Mouse (Mus musculus): Measurements from ENCODE around the gene Tldc1.

The Tldc1 gene

DNA sequence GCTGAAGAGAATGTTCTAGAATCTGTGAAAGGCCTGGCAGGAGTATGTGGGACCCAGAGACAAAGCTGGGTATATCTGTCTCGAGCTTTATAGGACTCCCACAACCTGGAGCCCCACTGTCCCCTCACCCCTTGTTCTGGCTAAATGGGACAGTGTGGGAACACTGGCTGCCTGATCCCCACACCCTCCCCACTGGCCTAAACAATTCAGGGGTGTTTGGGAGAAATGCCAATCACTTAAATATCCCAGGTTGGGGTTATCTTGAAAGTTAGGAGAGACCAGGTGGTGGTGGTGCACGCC is 20.7 kb upstream of the Tldc1 start:
- no peak for DNase-seq

DNA sequence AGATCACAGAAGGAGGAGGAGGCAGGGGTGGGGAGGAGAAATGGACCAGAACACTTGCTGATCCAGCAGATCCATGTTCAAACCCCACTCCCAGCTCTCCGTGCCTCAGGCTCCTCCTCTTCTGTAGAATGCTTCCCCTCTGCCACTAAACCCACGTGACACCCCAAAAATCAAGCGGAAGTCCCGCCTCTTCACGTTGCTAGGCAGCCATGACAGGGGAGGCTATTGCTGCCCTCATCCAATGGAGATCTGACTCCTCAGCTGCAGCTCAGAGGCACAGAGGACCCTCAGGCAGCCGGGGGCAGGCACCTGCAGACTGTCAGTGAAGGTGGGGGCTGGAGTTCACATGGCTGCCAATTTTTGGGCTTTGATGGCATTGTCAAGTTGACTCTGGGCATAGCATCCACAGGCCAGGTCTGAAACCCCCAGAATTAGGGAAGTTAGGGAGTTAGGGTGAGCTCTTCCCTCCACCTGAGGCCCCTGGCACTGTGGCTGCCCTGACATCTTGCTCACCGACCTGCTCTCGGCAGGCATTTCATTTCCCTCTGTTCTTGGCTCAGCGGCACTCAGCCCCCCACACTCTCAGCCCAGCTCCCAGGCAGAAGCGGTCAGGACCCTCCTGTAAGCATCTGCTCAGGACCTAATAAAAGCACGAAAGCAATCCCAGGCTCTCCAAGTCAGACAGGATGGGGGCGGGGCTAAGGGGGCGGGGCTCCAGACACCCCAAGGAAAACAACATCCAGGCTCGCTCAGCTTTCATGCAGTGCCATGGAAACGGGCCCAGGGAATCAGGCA is 20.2 kb upstream of the Tldc1 start:
- peak; percentile 64 to 80 for DNase-seq

DNA sequence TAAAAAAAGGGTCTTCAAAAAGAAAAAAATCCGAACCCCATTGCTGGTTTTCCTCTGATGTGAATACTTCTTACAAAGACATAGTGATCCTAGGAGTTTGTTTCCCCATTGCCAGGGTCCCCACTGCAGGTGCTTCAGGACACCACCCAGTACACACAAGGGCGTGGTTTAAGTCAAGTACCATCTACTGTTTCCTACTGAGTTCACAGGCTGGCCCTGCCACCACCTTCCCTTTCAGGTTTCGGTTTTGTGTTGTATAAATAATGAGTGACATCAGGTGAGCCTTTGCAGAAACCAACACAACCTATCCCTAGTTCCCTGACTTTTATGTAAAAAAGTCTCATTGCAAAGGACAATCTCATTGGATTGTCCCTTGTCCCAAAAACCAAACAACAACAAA is 17.4 kb upstream of the Tldc1 start:
- no peak for DNase-seq

DNA sequence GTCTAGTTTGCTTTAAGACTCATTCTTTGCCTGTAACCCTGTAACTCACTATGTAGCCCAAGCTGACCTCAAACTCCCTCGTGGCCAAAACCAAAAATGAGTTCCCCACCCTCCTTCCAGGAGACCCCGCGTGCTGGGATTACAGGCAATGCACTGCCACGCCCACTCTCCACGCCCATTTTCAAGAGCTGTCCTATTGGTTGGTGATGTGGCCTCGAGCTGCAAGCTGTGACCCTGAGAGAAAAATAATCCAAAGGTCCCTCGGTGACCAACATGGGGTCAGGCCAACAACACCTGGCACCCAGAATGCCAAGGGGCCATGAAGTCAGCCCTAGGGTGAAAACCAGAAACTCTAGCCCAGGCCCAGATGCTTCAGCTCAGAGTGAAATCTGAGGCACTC is 16.5 kb upstream of the Tldc1 start:
- DNase-seq, result no peak

DNA sequence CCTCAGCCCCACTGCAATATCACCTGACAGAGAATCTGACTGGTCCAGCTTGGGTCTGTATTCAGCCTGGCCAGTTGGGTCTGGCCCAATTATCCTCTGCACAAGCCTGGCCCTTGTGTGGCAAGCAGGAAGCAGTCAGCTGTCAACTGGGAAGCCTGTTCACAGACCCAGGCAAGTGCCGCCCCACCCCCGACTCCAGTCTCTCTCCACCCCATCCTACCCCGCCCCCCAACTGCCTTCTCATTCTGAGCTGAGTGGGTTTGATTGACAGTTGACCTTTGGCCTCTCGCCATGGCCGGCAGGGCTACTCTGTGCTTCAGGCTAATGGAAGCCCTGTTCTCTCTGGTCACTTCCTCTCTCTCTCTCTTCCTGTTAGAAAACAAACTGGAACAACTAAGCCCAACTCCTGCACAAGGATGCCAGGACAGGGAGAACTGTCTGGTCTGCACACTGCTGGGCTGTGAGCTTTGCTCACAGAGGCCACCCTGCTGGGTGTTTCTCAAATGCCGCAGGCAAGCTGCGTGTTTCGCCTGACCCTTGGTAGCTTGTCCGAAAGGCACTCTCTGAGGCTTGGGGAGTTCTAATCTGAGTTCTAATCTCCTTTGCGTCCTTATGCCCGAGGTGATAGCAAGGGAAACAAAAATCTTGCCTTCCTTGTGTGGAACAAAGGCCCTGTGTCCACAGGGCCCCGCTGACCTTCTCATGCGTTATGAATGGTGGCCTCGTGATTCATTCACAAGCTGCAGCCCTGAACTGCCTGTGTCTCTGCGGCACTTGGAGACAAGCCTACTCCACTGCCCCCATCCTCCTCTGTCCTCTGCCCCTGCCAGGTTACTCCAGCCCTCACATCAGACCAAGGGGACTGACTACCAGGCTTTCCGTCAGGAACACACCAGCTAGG is 13.8 kb upstream of the Tldc1 start:
- peak; percentile 76 to 89 for DNase-seq

DNA sequence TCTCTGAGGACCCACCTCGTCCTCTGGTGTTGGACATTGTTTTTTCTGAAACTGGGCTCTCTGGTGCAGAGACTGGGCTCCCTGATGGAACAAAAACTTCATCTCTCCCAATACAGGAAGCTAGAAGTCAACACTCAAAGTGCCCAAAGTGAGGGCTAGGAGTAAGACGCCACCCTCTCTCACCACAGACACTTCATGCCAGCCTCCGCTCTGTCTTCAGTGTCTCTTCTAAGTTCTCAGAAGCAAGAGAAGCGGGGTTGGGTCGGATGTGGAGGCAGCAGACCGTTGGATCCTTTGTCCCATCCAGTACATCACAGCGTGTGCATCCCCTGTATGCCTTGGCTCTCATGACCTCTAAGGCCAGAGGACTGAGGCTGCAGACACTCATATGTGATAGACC is 11.4 kb upstream of the Tldc1 start:
- no peak for DNase-seq

DNA sequence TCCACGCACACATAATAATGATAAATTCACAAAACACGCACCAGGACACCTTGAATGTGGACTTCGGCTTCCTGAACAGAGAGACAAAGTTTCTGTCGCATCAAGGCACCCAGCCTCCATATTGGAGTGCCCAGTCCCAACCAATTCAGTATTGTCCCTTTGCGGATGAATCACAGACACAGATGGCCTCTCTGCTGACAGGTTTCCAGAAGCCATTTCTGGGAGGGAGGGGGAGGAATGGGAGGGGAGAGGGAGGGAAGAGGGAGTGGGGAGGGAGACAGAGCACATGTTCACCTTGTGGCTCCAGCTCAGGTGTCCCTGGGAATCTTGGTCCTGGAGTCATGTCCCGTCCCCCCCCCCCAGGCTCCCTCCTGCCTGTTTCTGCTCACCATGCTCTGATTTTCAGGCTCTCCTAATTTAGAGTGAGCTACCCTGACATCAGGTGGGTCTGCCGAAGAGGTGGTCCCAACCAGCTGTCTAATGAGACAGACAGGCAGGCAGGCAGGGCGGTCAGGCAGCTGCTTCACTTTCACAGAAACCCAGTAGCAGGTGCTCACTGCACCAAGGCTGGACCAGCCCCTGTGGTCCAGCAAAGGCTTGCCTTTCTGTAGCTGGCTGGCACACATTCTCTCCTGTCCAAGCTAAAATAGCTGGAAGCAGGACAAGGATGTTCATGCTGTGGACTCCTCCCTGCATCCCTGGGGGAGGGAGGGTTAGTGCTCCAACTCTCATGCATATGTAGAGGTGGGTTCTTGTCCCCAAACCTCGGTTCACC is 10.6 kb upstream of the Tldc1 start:
- peak in 1 of 2 experiments; percentile 51 for DNase-seq

DNA sequence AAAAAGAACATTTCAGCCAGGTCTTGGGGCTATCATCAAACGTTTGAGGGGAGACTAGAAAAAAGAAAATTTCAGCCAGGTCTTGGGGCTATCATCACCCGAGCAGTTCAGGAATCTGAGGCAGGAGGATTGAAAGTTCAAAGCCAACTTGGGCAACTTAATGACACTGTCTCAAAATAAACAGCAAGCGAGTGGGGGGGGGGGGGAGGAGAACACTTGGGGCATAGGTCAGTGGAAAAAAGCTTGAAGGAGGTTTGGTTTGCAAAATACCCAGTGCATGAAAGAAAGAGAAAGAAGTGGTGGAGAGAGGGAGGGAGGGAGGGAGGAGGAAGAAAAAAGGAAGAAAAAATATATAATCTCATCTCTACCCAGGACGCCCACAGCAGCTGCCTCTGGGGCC is 9.1 kb upstream of the Tldc1 start:
- no peak for DNase-seq

DNA sequence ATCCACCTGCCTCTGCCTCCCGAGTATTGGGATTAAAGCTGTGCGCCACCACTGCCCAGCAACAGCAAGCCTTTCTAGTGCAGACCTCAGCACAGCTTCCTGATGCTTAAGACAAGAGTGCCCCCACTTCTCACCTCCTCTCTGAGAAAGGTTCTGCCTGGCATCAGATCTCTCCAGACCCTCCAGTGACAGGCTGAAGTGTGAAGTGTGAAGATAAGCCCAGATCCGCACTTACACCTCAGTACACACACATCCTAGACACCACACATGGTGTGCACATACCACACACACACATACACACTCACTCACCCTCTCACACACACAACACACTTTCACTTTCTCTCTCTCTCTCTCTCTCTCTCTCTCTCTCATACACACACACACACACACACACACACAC is 8.7 kb upstream of the Tldc1 start:
- DNase-seq, result no peak

DNA sequence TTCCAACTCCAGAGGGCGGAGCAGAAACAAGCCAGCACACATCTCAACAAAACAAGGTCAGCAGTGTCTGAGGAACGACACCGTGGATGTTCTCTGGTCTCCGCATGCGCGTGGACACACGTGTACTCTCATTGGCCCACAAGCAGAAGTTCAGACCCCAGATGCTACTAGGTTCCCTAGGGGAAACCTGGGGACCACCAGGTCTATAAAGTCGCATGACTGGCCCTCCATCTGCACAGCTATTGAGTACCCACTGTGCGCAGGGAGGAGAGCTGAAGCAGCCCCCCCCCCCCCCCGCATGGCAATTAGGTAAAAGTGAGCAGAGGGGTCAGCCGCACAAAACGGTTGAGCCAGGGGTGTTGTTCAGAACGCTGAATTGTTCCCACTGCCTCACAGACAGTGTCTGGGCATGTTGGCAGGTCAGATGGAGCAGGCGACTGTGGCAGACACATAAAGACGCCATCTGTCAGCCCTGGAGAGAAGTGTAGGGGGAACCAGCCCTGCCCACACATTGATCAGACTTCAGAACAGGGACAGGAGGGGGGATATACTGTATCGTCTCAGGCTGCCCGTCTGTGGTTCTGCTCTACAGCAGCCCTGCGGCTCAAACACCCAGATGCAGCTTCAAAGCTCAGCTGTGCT is 7.7 kb upstream of the Tldc1 start:
- DNase-seq, result no peak

DNA sequence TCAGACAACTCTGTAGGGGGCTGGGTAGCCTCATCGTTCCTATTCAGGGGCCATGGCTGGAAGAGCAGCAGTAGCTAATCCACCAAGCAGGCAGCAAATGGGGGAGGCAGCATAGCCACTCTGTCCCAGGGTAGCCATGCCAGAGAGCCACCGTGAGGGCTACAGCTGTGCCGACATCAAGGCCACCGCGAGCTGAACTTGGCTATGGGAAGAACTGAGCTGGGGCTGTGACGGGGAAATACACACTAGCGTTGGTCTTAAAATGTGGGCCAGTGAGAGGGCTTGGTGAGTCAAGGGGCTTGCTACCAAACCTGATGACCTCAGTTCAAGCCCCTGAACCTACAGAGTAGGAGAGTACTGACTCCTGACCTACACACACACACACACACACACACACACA is 6.5 kb upstream of the Tldc1 start:
- no peak for DNase-seq

DNA sequence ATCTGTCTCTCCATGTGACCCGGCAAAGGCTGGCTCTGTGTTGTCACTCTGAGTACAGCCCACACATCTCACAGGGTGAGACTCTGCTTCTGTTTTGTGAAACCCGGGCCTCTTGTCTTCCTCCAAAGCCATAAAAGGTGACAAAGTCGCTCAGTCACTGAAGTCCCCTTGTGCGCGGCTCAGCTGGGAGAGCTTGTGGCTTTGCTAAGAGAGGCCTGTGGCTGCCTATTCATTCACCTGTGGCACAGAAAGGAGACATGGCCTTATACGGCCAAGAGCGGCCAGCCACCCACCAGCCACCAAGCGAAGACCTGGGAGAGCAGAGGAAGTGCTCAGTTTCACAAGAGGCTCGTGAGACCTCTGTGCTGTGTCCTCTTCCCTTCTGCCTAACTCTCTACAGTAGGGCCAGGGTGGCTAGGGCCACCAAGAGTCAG is 5.9 kb upstream of the Tldc1 start:
- no peak for DNase-seq

DNA sequence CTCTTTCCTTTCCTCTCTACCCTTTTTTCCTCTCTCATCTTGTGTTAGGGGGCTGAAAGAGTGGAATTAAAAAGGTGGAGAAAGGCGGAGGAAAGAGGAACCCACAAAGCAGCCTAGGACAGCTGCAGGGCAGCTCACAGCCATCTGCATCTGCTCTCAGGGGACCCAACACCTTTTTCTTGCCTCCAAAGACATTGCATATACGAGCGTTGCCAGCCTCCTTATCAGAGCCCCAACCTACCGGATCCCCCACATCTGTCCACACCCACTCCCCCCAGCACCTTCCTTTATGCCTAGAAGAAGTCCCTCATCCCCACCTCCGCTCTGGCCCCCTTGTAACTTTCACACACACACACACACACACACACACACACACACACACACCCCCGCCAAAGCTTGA is 5.4 kb upstream of the Tldc1 start:
- no peak for DNase-seq

DNA sequence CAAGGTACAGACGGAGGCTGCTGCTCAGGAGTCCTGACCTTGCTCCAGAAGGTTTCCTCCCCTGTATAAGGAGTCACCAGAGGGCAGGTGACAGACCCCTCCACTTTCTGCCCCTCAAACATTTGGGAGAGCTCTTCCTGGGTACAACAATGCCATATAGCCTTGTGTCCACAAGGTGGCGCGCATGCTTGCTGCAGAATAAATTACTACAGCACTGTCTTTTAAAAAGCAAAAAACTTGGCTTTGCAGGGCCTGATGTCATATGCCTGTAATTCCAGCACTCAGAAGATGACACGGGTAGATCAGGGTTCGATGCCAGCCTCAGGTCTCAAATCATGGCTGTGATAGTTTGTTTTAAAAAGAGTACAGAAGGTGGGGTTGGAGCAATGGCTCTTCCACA is 4.5 kb upstream of the Tldc1 start:
- DNase-seq, result peak; percentile 83 to 85

DNA sequence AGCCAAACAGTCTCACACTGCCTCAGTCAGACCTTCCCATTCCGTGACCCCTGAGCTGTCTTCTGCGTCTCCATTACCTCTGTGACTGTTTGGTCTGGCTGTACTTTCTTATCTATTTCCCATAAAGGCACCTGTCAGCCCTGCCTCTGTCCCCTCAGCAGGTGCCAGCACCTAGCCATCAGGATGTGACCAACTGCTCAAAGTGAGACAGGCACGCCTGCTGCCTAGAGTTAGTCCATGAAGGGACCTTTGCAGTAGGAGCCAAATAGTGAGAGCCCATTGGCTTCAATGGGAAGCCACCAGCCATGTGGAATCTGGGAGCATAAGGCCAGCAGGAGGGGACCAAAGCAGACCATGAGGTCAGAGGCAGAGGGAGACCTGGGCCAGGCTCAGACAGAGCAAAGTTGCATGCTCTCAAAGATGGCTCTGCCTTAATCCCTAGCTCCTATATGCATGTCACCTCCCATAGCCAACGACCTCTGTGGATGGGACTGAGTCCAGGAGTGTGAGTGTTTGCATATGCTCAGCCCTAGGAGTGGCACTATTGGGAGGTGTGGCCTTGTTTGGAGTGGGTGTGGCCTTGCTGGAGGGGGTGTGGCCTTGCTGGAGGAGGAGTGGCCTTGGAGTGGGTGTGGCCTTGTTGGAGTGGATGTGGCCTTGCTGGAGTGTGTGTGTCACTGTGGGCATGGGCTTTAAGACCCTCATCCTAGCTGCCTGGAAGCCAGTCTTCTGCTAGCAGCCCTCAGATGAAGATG is 3.0 kb upstream of the Tldc1 start:
- peak in 1 of 2 experiments; percentile 21 for DNase-seq

DNA sequence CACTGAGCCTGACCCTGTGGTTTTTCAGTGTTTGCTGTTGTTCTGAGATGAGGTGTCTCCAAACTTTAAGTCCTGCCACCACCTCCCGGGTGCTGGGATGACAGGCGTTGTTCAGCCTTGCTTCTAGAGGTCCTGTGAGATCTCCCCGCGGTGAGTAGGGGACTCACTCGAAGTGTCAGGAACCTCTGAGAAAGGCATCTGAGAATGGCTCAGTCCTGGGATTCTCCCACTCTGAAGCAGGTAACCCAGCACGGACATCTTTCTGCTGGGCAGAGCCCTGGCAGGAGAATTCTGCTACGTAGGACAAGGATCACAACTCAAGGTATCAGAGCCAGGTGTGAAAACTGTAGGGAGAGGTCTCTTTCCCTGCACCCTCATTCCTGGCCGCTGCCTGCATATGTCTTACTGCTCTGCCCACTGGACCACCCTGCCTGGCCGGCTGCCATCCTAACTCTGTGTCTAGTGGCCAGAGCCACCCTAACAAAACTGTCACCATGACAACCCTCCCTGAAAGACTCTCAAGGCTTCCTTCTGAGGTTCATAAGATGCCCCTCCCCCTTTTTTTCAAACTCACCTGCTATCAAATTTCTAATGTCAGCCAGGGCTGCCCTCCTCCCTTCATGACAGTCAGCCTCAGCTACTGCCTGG is 2.3 kb upstream of the Tldc1 start:
- DNase-seq, result no peak

DNA sequence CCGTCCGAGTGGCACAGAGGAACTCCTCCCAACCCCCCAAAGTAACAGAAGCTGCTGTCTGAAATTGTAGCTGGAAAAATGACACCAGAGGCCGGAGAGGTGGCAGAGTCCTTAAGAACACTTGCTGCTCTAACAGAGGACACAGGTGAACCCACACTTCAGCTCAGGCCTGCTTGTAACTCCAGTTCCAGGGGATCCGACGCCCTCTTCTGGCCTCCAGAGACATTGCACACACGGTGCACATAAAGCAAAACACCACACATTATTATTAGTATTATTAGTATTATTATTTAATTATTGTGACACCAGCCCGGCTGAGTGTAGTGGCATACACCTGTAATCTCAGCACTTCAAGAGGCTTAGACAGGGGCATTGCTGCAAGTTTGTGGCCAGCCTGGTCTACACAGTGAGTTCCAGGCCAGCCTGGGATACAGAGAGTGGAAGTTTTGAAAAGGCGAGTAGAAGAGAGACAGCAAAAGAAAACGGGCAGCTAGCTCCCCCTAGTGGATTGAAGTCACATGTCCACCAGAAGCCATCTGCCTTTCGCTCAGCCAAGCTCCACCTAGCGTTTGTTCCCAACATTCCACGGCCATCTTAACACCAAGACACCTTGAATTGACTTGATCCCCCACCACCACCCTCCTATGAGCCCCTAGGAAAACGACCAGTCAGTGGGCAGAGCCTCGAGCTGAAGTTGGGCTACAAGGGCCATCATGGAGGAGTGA is 959 bp upstream of the Tldc1 start:
- peak; percentile 89 to 92 for DNase-seq

DNA sequence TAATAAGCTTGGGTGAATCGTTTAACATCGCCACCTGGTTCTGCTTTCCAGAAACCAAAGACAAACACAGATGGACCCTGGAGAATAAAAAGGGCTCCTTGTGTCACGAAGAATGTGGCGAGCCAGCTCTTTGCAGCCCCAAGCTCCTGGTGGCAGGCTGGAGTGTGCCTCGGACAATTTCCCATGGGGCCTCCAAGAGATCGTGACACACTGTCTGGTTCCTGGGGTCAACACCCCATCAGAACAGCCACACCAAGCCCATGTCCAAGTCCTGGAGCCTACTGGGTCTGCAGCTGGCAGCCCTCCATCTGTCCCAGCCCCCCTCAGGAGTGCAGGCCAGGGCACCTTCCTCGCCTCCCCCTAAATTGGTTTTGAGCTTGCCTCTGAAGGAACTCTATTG is 451 bp downstream of the Tldc1 start:
- peak in 1 of 2 experiments; percentile 60 for DNase-seq

DNA sequence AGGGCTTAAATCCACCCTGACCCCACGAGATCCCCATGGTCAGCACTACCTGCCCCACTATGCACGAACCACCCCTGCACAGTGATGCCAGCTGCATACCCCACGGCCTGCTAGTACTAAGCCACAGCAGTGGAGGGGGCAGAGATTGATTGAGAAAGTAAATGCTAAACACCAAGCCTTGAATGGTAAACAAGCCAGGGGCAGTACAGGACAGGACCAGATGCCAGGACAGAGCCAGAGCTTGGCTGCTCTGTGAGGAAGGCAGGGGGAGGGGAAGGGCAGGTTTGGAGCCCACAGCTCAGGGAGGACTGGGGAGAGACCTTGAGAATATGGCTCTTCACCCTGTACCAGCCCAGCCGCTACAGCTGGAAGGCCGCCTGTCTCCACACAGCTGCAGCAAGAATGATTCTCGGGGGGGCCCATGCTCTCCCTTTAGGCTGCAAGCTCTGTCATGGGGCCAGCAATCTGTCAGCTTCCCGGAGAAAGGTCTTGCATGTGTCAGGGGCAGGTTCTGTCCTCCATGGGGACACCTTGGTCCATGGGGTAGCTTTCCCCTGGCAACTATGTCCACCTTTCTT is 1.5 kb downstream of the Tldc1 start:
- DNase-seq, result peak in 1 of 2 experiments; percentile 54

DNA sequence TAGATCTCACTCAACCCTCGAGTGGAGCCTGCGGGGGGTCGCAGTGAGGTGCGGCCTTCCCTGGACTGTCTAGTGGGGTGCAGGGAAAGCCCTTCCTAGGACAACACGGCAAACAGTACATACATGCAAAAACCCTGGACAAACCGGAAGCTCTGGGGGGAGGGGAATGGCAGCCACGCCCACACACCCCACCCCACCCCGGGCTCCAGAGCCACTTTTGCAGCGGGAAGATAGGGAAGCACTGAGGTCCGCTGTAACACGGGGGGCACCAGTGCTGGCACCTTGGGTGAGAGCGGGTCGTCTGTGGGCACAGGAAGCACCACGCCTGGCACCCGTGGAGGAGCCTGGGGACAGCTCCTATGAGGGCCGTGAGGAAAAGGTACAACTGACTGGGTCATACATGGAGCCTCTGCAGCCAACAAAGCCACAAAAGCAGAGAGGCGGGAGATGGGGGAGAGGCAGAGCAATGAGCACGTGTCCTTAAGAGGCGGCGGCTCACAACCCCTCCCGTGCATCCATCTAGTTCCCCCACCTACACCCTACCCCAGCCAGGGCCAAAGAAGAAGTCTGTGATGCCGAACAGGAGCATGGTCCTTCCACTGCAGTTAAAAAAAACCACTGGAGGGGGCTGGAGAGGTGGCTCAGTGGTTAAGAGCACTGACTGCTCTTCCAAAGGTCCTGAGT is 12.3 kb downstream of the Tldc1 start:
- no peak for DNase-seq

All from kidney, postnatal 25 days (tissue).